Mouse (Mus musculus) intestine, embryonic 15.5 days (tissue): ENCODE measurements around the gene Prkce. TPM values are rescaled to one million over a fixed set of nuclear protein-coding genes. Genes with fewer than 3 reads are reported as not detected.

Source experiments
- ATAC-seq: fragments of 200-750 bp; cut with Nextera tagmentation; 2 replicates; pipeline ENCODE4 v1.8.0; 2017; ENCODE audit warnings: moderate TSS enrichment, moderate library complexity
- H3K27ac ChIP-seq: fragments of 300-500 bp; sonication (generic); 2 replicates; pipeline ENCODE4 v1.5.1; 2015; ENCODE audit warnings: mild to moderate bottlenecking, inconsistent platforms
- H3K27me3 ChIP-seq: fragments of 300-500 bp; sonication (generic); replicated peaks from 2 replicates; pipeline ENCODE4 v1.6.1; 2015; ENCODE audit warnings: inconsistent platforms
- H3K36me3 ChIP-seq: fragments of 300-500 bp; sonication (generic); 2 replicates; pipeline ENCODE4 v1.6.1; 2015; ENCODE audit warnings: inconsistent platforms
- H3K4me1 ChIP-seq: fragments of 300-500 bp; sonication (generic); replicated peaks from 2 replicates; pipeline ENCODE4 v1.6.1; 2015; ENCODE audit warnings: inconsistent platforms
- H3K4me2 ChIP-seq: fragments of 300-500 bp; sonication (generic); replicated peaks from 2 replicates; pipeline ENCODE4 v1.6.1; 2015; ENCODE audit warnings: mild to moderate bottlenecking, inconsistent platforms
- H3K4me3 ChIP-seq: fragments of 300-500 bp; sonication (generic); replicated peaks from 2 replicates; pipeline ENCODE4 v1.5.1; 2015; ENCODE audit warnings: inconsistent platforms
- H3K9ac ChIP-seq: fragments of 300-500 bp; sonication (generic); 2 replicates; pipeline ENCODE4 v1.6.1; 2015; ENCODE audit warnings: inconsistent platforms
- H3K9me3 ChIP-seq: fragments of 300-500 bp; sonication (generic); 2 replicates; pipeline ENCODE4 v1.6.1; 2016; ENCODE audit warnings: inconsistent platforms
- WGBS: fragments of 180-500 bp; shearing (Covaris S2); methylation state at CpG from one replicate; pipeline ENCODE4 v1.1.7; 2015; 5-methylcytosine and 5-hydroxymethylcytosine counted together
- polyA plus RNA-seq: library from polyadenylated mRNA; unstranded; fragments of >200 nt; fragmentation: Nextera tagmentation; extraction: Ambion mirVana; gene quantifications from 2 replicates; pipeline ENCODE4 v1.2.1, GENCODE M21; 2015

Gene Prkce
- polyA plus RNA-seq, 1 experiment from 2014 or later: 6.6 TPM

DNA sequence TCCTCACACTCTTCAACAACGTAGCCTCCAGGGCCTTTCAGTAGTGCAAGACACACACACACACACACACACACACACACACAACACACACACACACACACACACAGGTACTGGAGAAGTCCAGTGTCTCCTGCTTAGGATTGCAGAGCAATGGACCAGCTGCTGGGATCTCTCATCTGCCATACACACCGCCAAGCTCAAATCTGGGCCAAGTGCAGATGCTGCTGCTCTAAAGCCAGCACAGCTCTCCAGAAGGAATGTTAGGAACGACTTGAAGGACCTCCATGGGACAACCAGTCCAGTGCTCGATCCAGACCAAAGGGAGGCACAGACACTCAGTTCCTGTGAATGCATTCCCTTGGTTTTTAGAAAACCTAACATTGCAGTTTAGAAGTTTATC is 414.8 kb downstream of the Prkce start:
- Histone ChIP-seq H3K9me3 (no peaks in the 10 kb centered on the region), H3K27ac (no peak overlapping the region), H3K27me3 (no peaks in the 10 kb centered on the region), H3K36me3 (no peaks in the 10 kb centered on the region), H3K4me1 (no peaks in the 10 kb centered on the region), H3K4me3 (no peak overlapping the region), H3K9ac (no peak overlapping the region), H3K4me2 (no peak overlapping the region)
- no peak for ATAC-seq
- 53% methylated on average over 4 of the region's 4 CpGs for WGBS

DNA sequence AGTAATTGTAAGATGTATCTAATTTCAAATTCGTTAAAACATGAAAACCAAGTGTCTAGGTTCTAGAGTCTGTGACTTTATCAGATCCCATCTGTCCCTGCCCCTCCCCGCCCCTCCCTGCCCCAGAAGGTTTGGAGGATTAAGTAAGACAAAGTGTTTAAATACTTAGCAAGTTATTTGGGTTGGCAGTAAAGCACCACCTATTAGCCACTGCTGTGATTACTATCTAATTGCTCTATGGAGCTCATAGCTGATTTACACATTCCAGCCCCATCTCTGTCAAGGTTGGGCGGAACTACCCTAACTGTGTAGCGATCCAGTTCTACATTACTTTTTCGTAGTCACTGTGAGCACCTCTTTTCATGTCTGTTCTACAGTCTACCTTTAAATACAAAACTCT is 418.9 kb downstream of the Prkce start:
- no peak overlapping the region for H3K4me3 ChIP-seq
- no peak overlapping the region for H3K4me2 ChIP-seq
- H3K9me3 ChIP-seq: no peaks in the 10 kb centered on the region
- WGBS: 74% methylated on average over 5 of the region's 5 CpGs
- no peaks in the 10 kb centered on the region for H3K4me1 ChIP-seq
- no peaks in the 10 kb centered on the region for H3K36me3 ChIP-seq
- no peak for ATAC-seq
- H3K9ac ChIP-seq: no peak overlapping the region
- H3K27ac ChIP-seq: no peak overlapping the region
- no peaks in the 10 kb centered on the region for H3K27me3 ChIP-seq

DNA sequence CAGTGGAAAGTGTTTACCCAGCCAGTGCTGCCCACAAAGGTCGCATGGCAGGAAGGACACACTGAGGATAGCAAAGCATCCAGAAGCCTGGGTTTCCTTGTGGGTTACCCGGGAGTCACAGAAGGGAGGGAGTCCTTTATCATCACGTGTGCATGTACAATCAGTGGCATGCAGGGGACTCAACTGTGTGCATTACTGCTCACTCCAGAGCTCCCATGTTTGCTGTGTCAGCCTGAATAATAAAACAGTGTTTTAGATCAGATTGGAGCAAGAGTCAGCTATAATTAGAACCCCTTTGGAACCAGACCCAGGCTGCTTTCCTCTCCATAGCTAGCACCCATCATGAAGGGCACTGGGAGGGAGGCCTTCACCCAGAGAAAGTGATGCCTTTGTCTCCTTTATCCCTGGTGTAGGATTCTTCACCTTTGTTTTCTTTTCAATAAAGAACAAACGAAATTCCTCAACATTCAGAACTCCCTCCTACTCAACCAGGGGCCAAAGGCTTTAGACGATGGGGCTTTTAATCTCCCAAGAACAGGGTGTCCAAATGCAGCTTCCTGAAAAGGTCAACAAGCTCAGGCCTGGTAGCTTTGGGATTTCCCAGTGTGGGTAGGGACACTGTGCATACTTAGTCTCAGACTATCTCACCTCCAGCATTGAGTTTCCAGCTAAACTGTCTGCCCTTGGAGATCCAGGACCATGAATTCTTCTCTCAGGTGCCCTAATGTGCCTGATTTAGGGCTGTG is 421.3 kb downstream of the Prkce start:
- Histone ChIP-seq H3K27me3 (no peaks in the 10 kb centered on the region), H3K27ac (no peak overlapping the region), H3K4me2 (no peak overlapping the region), H3K36me3 (no peaks in the 10 kb centered on the region), H3K4me1 (no peaks in the 10 kb centered on the region; the same call in 1 of the 2 replicates), H3K9me3 (no peaks in the 10 kb centered on the region), H3K9ac (no peak overlapping the region), H3K4me3 (no peak overlapping the region)
- 65% methylated on average over 5 of the region's 5 CpGs for WGBS
- ATAC-seq: no peak

DNA sequence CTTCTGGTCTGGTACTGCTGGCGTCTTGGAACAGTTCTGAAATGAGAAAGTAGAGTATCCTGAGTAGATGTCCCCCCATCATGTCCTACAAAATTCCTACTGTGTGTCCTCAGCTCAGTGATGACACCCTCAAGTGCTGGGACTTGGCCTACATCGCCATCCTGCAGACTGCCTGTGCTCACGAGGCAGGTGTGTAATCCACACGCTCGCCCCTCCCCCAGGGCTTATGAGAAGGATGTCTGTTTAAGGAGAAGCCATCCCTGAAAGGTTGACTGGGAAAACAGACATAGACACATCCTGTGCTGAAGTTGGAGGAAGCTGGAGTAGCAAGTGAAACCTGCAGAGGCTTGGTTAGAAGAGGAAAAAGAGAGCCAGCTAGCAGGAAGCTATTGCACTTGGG is 422.1 kb downstream of the Prkce start:
- H3K4me2 ChIP-seq: no peak overlapping the region
- no peaks in the 10 kb centered on the region for H3K9me3 ChIP-seq
- H3K27me3 ChIP-seq: no peaks in the 10 kb centered on the region
- no peak overlapping the region for H3K4me3 ChIP-seq
- no peak for ATAC-seq
- no peaks in the 10 kb centered on the region; the same call in 1 of the 2 replicates for H3K4me1 ChIP-seq
- no peak overlapping the region for H3K9ac ChIP-seq
- 91% methylated on average over 5 of the region's 5 CpGs for WGBS
- H3K27ac ChIP-seq: no peak overlapping the region
- H3K36me3 ChIP-seq: no peaks in the 10 kb centered on the region

DNA sequence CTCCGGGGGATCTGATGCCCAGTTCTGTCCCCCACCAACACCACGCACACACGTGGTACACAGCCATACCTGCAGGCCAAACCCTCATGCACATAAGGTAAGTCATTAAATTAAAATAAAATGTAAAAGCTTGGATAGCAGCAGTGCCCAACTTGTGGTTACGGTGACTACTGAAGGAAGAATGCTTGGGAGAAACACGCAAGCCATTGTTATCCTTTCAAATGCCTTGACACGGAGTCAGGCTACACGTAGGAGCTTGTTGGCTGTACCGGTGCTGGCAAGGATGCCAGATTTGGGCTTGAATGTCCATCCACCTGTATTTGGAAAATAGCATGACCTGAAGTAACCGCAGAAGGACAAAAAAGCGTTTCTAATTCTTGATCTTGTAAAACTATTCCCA is 423.7 kb downstream of the Prkce start:
- no peaks in the 10 kb centered on the region for H3K27me3 ChIP-seq
- WGBS: 92% methylated on average over 10 of the region's 10 CpGs
- no peak for ATAC-seq
- no peaks in the 10 kb centered on the region for H3K36me3 ChIP-seq
- H3K4me3 ChIP-seq: no peak overlapping the region
- no peak overlapping the region for H3K9ac ChIP-seq
- H3K4me1 ChIP-seq: no peaks in the 10 kb centered on the region; the same call in 1 of the 2 replicates
- no peak overlapping the region for H3K27ac ChIP-seq
- no peak overlapping the region for H3K4me2 ChIP-seq
- H3K9me3 ChIP-seq: no peaks in the 10 kb centered on the region

DNA sequence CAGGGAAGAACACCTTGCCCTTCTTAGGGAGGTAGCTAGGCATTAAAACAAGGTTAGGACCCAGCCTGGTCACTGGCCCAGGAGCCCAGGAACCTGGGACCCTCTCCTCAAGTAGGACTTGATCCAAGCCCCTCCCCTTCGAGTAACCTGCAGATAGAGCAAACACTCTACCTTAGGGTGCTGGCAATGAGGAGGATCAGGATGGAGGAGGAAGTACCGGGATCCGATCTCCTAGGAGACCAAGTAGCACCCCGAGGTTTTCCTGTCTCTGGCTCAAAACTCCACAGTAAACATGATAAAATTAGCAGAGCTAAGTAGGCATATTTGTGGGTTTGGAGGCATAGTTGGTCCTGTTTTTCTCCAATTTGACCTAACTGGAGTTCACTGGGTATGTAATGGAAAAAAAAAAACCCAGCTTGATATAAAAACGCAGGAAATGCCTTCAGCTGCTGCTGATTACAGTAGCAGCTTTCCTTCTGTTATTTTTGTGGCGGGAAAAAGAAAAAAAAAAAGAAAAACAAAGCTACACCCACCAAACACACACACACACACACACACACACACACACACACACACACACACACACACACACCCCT is 425.5 kb downstream of the Prkce start:
- no peak overlapping the region for H3K4me2 ChIP-seq
- no peak overlapping the region for H3K9ac ChIP-seq
- no peaks in the 10 kb centered on the region for H3K9me3 ChIP-seq
- H3K4me3 ChIP-seq: no peak overlapping the region
- H3K4me1 ChIP-seq: no peaks in the 10 kb centered on the region; the same call in 1 of the 2 replicates
- no peak for ATAC-seq
- H3K27me3 ChIP-seq: no peaks in the 10 kb centered on the region
- H3K27ac ChIP-seq: no peak overlapping the region
- no peaks in the 10 kb centered on the region for H3K36me3 ChIP-seq
- 49% methylated on average over 6 of the region's 6 CpGs for WGBS

DNA sequence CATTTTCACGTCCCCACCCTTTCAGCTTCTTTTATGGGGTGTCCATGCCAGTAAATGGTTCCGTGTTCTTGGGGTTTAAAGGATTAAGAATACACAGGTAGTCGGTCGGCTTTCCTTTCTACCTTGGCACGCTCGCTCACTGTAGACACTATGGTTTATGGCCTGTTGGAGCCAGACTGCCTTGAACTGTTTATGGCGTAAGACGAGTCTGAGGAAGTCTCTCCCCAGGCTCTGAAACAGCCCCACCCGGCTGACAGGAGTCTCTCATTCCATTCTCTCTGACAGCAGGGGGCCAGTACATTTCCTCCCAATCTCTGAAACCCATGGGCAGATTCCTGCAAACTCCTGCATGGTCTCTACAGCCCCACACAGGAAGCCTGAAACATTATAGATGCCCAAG is 427.9 kb downstream of the Prkce start:
- Histone ChIP-seq H3K27ac (no peak overlapping the region), H3K4me1 (no peaks in the 10 kb centered on the region; the same call in 1 of the 2 replicates), H3K9ac (no peak overlapping the region), H3K4me3 (no peak overlapping the region), H3K27me3 (no peaks in the 10 kb centered on the region), H3K9me3 (no peaks in the 10 kb centered on the region), H3K36me3 (no peaks in the 10 kb centered on the region), H3K4me2 (no peak overlapping the region)
- 44% methylated on average over 9 of the region's 9 CpGs for WGBS
- peak; percentile 56; the same call in 1 of the 2 replicates for ATAC-seq

DNA sequence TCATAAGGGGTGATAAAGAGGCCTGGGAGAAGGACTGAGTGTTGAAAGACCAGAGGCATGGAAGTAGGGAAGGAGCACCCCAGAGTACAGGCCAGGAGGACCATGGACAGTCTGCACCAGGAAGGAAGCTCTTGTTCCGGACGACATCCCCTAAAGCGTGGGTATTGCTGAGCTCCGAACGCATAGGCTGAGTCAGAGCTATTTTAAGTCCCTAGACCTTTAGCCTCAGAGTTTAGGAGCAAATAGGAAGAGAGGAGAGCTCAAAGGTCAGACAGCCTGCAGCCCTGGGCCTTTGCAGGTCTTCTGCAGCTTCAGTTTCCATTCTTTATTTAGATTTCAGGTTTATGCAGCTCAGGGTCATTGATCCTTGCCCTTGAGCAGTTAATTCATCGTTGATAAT is 433.5 kb downstream of the Prkce start:
- no peaks in the 10 kb centered on the region for H3K36me3 ChIP-seq
- H3K4me1 ChIP-seq: no peaks in the 10 kb centered on the region
- H3K4me2 ChIP-seq: no peak overlapping the region
- no peak overlapping the region for H3K27ac ChIP-seq
- peak; percentile 75 for ATAC-seq
- no peaks in the 10 kb centered on the region for H3K27me3 ChIP-seq
- no peak overlapping the region for H3K9ac ChIP-seq
- 43% methylated on average over 6 of the region's 6 CpGs for WGBS
- no peaks in the 10 kb centered on the region for H3K9me3 ChIP-seq
- H3K4me3 ChIP-seq: no peak overlapping the region

DNA sequence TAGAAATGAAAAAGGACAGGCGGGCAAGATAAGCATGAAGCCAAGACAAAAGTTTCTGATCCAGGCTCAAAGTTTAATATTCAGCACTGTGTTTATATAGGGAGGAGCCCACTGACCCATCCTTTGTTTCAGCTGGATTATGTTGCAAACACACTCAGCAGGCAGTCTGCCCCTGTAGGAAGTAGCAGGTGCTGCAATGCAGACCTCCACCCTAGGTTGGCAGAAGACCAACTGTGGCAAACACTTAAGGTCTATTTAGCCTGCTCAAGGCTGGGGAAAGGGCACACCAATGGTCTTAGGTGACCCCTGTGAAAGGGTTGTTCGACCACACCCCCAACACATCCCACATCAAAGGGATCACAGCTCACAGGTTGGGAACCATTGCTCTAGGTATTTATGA is 434.3 kb downstream of the Prkce start:
- H3K27me3 ChIP-seq: no peaks in the 10 kb centered on the region
- no peak overlapping the region for H3K27ac ChIP-seq
- no peaks in the 10 kb centered on the region for H3K9me3 ChIP-seq
- no peak overlapping the region for H3K9ac ChIP-seq
- peak; percentile 41; the same call in 1 of the 2 replicates for ATAC-seq
- no peaks in the 10 kb centered on the region for H3K36me3 ChIP-seq
- H3K4me3 ChIP-seq: no peak overlapping the region
- H3K4me1 ChIP-seq: no peaks in the 10 kb centered on the region
- WGBS: 92% methylated on average over 2 of the region's 2 CpGs
- no peak overlapping the region for H3K4me2 ChIP-seq

DNA sequence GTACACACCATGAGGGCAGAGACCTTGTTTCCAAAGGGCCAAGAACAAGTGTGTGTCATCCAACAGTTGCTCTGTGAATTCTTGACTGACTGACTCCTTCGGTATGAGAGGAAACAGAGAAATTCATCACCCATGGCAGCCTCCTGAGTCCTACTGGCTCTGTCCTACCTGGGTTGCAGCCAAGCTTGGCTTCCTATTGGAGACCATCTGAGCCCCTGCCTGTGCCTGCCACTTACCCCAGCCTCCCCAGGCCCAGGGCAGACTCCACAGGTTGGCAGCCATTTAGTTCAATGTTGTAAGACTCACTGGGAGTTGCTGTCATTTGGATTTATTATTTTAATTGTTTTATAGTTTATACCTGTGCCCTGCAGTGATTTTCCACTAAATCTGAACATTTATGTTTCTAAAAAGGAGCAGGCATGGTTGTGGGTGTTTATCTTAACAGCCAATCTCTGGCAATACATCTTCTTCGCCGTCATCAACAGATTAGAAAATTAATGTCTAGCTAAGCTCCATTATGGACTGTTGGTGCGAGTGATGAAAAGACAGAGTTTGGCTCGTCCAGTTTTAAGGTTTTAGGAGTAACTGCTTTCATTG is 436.4 kb downstream of the Prkce start:
- H3K4me1 ChIP-seq: no peaks in the 10 kb centered on the region
- 70% methylated on average over 5 of the region's 5 CpGs for WGBS

DNA sequence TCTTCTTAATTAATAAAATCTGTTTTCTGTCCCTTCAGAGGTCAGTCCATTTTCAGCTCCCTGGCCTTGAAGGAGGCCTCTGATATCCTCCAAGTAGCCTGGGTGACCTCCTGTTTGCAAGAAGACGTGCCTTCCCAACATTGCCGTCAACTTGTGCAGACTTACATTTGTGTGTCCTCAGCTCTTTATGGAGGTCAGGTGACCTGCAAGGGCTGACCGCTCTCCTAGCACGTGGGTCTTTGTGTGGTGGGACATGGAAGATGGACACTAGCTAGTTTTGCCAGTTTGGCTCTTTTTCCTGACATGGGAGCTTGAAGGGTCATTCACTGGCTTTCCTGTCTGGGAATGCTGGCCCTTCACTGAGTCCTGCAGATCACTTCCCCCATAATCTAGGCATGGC is 440.4 kb downstream of the Prkce start:
- Histone ChIP-seq H3K36me3 (no peaks in the 10 kb centered on the region), H3K9me3 (no peaks in the 10 kb centered on the region), H3K27me3 (no peaks in the 10 kb centered on the region), H3K27ac (no peak overlapping the region), H3K4me1 (no peaks in the 10 kb centered on the region), H3K4me3 (no peak overlapping the region), H3K4me2 (no peak overlapping the region), H3K9ac (no peak overlapping the region)
- 88% methylated on average over 4 of the region's 4 CpGs for WGBS
- no peak for ATAC-seq

More for the DNA sequence above, 436.4 kb downstream of the Prkce start:
- Histone ChIP-seq H3K4me2 (no peak overlapping the region), H3K9me3 (no peaks in the 10 kb centered on the region), H3K4me3 (no peak overlapping the region), H3K27ac (no peak overlapping the region), H3K27me3 (no peaks in the 10 kb centered on the region), H3K36me3 (no peaks in the 10 kb centered on the region), H3K9ac (no peak overlapping the region)
- no peak for ATAC-seq

DNA sequence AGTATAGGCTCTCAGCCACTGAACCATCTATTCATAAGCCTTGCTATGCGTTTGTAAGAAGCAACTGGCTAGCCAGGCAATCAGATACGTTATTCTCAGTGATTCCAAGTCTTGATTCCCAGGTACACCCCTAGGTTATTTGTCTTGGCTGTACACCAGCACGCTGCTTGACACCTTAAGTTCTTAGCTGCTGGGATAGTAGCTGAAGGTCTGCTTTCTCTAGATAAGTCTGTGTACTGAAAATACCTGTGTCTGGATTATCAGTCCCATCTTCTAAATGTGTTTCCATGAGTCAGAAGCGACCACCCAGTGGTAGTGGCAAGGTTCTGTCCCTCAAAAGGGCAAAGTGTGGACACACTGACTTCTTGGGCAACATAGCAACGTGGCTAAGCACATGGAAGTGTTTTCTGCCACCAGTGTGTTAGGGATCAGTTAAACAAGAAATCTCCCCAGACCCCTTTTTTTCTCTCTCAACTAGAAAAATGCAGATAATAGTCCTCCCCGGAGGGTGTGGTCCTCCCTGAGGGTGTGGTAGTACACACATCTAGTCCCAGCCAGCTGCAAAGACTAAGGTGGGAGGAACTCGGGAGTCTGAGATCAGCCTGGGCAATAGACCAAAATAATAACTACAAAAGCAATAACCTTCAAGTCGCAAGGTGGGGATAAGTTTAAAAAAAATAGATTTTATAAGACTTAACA is 442.8 kb downstream of the Prkce start:
- no peaks in the 10 kb centered on the region for H3K9me3 ChIP-seq
- no peak overlapping the region for H3K27ac ChIP-seq
- ATAC-seq: no peak
- no peaks in the 10 kb centered on the region for H3K27me3 ChIP-seq
- no peak overlapping the region for H3K4me3 ChIP-seq
- WGBS: 74% methylated on average over 8 of the region's 8 CpGs
- H3K36me3 ChIP-seq: no peaks in the 10 kb centered on the region
- no peak overlapping the region for H3K4me2 ChIP-seq
- no peaks in the 10 kb centered on the region for H3K4me1 ChIP-seq
- H3K9ac ChIP-seq: no peak overlapping the region
